Mouse (Mus musculus) hematopoietic multipotent progenitor cell, adult 10-12 weeks (in vitro differentiated cells): ENCODE measurements around the gene Sult2b1. TPM values are rescaled to one million over a fixed set of nuclear protein-coding genes. Genes with fewer than 3 reads are reported as not detected.

Source experiments
- polyA plus RNA-seq: library from polyadenylated mRNA; stranded (reverse); fragments of >175 nt; gene quantifications from 2 replicates; pipeline ENCODE4 v1.2.3, GENCODE M21; 2012; ENCODE audit warnings: low replicate concordance

The Sult2b1 gene
- 0.58 TPM in 1 of 2 replicates, not detected in the other for polyA plus RNA-seq

GRCm38 (mm10) chr7:45784524-45785372 is at the start of gene Sult2b1:
TSS of gene Sult2b1 (minus strand) at chr7:45784669.

GRCm38 (mm10) chr7:45830427-45831127 is 46.1 kb upstream of the Sult2b1 start, which contains the start of gene Grwd1:
TSS of gene Grwd1 (minus strand) at chr7:45830944.

GRCm38 (mm10) chr7:45824598-45824997 is 40.1 kb upstream of the Sult2b1 start, which contains the start of gene Kcnj14:
TSS of gene Kcnj14 (minus strand) at chr7:45824782.

GRCm38 (mm10) chr7:45813787-45814779 is 29.6 kb upstream of the Sult2b1 start, which contains the start of gene Cyth2:
TSS of gene Cyth2 (minus strand) at chr7:45814581.

DNA sequence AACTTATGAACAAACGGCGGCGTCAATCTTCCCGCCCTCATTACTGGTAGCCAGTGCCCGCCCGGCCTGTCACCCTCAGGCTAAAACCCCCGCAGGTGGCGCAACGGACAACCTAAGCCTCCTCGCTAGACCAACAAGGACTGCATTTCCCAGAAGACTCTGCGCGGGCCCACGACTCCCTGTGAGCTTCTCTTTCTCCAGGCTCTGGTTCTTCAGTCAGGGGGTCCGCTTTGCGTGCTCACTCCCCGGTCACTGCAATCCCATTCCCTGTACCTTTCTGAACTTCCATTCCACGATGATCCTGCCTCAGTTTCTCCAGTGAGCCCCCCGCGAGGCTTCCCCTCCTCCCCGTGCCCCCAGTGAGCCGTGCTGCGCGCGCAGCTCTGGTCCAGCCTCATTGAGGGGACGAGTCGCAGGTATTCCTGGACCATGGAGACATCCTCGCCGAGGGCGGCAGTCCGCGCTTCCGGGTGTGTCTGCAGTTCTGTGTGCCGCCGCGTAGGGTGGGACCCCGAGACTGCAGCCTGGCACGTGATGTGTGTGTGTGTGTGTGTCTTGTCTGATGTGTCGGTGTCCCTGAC is 868 bp downstream of the Sult2b1 start, which contains the start of gene Lmtk3:
TSS of gene Lmtk3 (plus strand) at position 228 of the 581 bp plus-strand sequence.

GRCm38 (mm10) chr7:45725713-45726112 is 58.8 kb downstream of the Sult2b1 start, which contains the start of gene Spaca4:
TSS of gene Spaca4 (minus strand) at chr7:45725813.

DNA sequence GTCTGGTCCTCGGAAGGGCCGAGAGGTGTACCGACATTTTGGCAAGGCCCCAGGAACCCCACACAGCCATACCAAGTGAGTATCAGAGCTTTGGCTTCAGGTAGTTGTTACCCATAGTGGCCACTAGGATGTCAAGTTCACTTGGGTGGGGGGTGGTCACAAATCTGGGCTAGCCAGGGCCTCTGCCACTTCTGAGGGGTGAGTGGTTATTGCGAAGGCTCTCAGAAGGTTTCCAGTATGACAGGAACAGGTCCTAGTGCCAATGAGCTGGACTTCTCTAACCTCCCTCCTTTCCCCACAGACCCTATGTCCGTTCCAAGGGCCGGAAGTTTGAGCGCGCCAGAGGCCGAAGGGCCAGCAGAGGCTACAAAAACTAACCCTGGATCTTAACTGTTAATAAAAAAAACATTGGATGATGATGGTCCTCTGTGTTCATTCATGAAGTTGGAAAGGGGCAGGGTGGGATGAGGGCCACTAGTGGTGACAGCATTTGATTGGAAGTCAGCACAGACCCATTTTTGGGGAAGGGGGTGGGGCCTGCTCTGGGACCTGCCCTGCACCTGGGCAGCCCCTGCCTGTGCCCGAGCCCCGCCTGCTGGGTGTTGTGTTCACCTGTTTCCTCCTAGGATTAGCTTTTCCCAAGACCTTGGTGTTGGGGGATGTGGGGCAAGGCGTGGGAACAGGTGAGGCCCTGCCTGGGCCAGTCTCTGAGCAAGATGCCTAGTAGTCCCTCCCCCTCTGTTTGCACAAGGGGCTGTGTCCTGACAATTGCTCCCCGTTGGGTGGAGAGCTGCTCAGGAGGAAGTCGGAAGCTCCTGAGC is 63.8 kb downstream of the Sult2b1 start, which contains the start of gene Fam83e:
TSS of gene Fam83e (plus strand) at position 800 of the 821 bp plus-strand sequence.

GRCm38 (mm10) chr7:45717918-45718297 is 66.6 kb downstream of the Sult2b1 start, which contains the start of gene Sphk2:
TSS of gene Sphk2 (minus strand) at chr7:45718002.

GRCm38 (mm10) chr7:45715090-45715708 is 69.3 kb downstream of the Sult2b1 start, which contains the start of gene Rpl18:
TSS of gene Rpl18 (plus strand) at chr7:45715457.

DNA sequence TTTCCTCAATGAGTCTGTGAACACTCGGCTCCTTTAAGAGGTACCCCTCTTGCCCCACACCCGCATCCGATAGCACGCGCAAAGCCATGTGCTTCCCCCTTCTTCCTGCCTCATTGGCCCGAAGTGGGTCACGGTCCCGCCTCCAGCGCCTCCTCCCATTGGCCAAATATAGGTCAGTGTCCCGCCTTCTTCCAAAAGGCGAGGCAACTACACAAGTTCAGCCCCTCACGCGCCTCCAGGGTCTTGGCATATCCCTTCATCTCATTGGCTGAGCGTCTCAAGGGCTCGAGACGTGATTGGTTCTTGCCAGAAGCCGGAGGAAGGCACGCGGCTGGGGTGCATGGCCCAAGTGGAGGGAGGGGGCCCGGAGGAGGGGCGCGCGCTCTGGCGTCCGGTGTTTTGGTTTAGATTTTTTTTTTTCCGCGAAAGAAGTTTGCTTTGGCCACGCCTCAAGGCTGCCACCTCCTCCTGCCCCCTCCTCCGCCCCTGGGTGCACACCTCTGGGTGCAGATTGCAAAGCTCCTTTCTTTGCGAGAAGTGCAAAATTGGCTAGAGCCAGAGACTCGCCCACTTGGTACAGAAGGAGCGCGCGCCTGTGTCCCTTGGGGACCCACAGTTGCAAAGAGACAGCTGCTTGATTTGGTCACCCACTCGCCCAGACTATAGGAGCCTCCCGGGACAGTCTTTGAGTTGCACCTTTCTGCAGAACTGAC is 79.6 kb downstream of the Sult2b1 start, which contains the start of gene Dbp:
TSS of gene Dbp (plus strand) at position 359 of the 713 bp plus-strand sequence.

DNA sequence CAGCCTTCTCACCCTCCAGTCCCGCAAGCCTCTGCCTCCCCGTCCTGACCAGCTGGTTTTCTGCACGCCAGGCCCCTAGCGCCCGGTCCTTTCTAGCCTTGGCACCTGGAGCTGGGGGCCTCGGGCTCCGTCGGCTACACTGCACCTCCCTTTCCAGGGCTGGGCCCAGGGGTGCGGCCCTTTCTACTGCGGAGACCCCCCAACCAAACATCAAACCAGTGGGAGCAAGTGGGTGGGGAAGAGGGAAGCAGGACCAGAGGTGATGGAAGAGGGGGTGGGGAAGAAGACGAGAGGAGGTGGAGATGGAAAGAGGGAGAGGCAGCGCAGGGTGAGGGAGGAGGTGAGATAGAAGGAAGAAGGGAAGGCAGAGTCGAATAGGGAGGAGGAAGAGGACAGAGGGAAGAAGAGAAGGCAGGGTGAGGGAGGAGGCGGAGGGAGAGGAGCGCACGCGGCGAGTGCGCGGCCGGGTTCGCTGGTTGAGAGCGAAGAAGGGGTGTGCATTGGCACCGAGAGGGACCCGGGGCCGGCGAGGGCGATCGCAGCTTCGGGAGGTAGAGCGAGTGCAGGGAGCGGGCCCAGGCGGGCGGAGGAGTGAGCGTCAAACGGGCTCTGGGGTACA is 84.8 kb downstream of the Sult2b1 start, which contains the start of gene Car11:
TSS of gene Car11 (plus strand) at position 321 of the 619 bp plus-strand sequence.

GRCm38 (mm10) chr7:45693921-45694591 is 90.4 kb downstream of the Sult2b1 start, which contains the start of gene Sec1:
TSS of gene Sec1 (minus strand) at chr7:45694402.

DNA sequence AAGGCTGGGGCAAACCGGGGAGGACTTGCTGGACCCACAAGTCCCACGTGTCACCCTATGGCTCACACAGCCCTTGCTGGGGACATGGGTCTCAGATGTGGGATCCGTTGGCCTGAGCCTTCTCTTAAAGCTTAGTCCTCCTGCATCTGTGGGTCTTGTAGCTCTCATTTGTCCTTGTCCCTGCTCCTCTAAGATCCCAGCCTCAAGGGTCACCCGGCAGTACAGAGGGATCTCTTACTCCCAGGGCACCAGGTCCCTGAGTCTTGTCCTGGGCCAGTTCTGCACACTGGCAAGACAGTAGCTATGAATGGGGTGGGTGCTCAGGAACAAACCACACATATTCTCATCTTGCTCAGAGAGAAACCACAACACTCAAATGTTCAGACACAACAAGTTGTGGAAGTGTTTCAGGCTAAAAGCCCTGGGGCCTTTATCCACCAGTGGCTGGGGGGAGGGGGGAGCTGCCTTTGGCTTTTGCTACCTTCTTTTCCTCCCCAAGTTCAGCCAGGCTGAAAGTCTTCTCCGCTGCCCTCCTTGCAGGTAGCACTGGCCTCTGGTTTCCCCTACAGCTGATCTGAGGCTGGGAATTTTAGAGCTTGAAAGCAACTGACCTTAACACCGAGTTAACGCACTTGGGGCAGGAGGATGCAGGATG is 100.9 kb downstream of the Sult2b1 start, which contains the start of gene Ntn5:
TSS of gene Ntn5 (plus strand) at position 627 of the 655 bp plus-strand sequence.

